Mouse (Mus musculus): ENCODE results near the gene Sec24d.

DNA sequence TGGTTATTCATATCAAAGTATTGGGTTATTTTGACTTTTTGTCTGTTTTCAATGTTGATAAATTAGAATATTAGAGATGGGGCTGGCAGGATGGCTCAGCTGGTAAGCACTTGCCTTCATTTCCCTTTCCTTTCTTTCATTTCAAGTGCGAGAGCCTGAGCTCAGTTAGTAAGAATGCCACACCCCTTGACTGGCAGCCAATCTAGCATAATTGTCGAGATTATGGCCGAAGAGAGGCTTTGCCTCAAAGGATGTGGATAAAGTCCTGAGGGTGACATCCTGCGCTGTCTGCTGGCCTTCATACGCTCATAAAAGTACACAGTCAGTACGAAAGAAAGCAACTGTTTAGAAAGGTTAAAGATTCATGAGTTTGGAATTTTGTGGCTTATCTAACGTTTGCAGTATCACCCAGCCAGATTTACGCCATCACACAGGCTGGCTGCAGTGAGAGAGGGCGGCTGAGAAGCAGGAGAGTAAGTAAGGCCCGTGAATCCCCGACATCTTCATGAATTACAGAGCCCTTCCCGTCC lies 71.5 kb downstream of the Sec24d start:
- TF ChIP-seq CTCF (IDR thresholded peaks at IDR 0.05; ENCODE audit: low read depth) (no peak), EP300 (IDR thresholded peaks at IDR 0.05; ENCODE audit: low read depth) (no peak)
